Mouse (Mus musculus): ENCODE results near the gene Gm20737. TPM values are rescaled to one million over a fixed set of nuclear protein-coding genes. Genes with fewer than 3 reads are reported as not detected.
"Not testable (repeated sequence)": the region's sequence is repeated elsewhere in the genome, so short reads cannot be mapped to it uniquely, and the experiment has no call there.

Gene Gm20737
- not detected for polyA plus RNA-seq (2021)

- in situ Hi-C loops (cut with MboI; ENCODE audit: low pct_unique_long_range_greater_than_20kb); H3K27me3 ChIP-seq; ATAC-seq; DNase-seq (ENCODE audit: low read depth, low spot score); POLR2A ChIA-PET; CTCF ChIA-PET: not testable (repeated sequence)
Measured at GRCm38 (mm10) chrY:10535942-10536341, at the start of gene Gm20737. Gene Gm20737 (minus strand): TSS chrY:10536042.

GRCm38 (mm10) chrY:10553153-10553552 lies 17.3 kb upstream of the Gm20737 start, which contains the start of gene Gm21775:
Gene Gm21775 (plus strand): TSS chrY:10553453.
- POLR2A ChIA-PET; ATAC-seq; H3K27me3 ChIP-seq; in situ Hi-C loops (cut with MboI; ENCODE audit: low pct_unique_long_range_greater_than_20kb); CTCF ChIA-PET; DNase-seq (ENCODE audit: low read depth, low spot score): not testable (repeated sequence)

Other genes with a start within 250 kb of the Gm20737 start
- not detected for gene Gm20834, start 211.5 kb downstream of the Gm20737 start, polyA plus RNA-seq (2021)
- not detected for gene Gm28510, start 123.3 kb downstream of the Gm20737 start, polyA plus RNA-seq (2021)
- not detected for gene Gm21775, start 17.4 kb upstream of the Gm20737 start, polyA plus RNA-seq (2021)
- gene Gm21900, start 80.3 kb upstream of the Gm20737 start, polyA plus RNA-seq (2021), result not detected
- not detected for gene Gm20777, start 216.4 kb upstream of the Gm20737 start, polyA plus RNA-seq (2021)